Mouse (Mus musculus) embryonic facial prominence, embryonic 13.5 days (tissue): Measurements from ENCODE around the gene Morc4. TPM values are rescaled to one million over a fixed set of nuclear protein-coding genes. Genes with fewer than 3 reads are reported as not detected.

Experiments used
- ATAC-seq: fragments of 200-750 bp; cut with Nextera tagmentation; 2 replicates; pipeline ENCODE4 v1.8.0; 2017; ENCODE audit warnings: low read depth; ENCODE audit not compliant: insufficient number of reproducible peaks, insufficient read depth, low FRiP score, low TSS enrichment
- H3K27ac ChIP-seq: fragments of 300-500 bp; sonication (generic); 2 replicates; pipeline ENCODE4 v1.5.1; 2015; ENCODE audit warnings: moderate library complexity, mild to moderate bottlenecking, inconsistent platforms
- H3K27me3 ChIP-seq: fragments of 300-500 bp; sonication (generic); 2 replicates; pipeline ENCODE4 v1.6.1; 2015; ENCODE audit warnings: mild to moderate bottlenecking, inconsistent platforms
- H3K36me3 ChIP-seq: fragments of 300-500 bp; sonication (generic); 2 replicates; pipeline ENCODE4 v1.6.1; 2015; ENCODE audit warnings: mild to moderate bottlenecking, inconsistent platforms
- H3K4me1 ChIP-seq: fragments of 300-500 bp; sonication (generic); 2 replicates; pipeline ENCODE4 v1.6.1; 2015; ENCODE audit warnings: inconsistent platforms
- H3K4me2 ChIP-seq: fragments of 300-500 bp; sonication (generic); 2 replicates; pipeline ENCODE4 v1.6.1; 2015; ENCODE audit warnings: moderate library complexity, mild to moderate bottlenecking, inconsistent platforms
- H3K4me3 ChIP-seq: fragments of 300-500 bp; sonication (generic); 2 replicates; pipeline ENCODE4 v1.5.1; 2015; ENCODE audit warnings: mild to moderate bottlenecking, inconsistent platforms
- H3K9ac ChIP-seq: fragments of 300-500 bp; sonication (generic); 2 replicates; pipeline ENCODE4 v1.6.1; 2015; ENCODE audit warnings: mild to moderate bottlenecking, inconsistent platforms
- H3K9me3 ChIP-seq: fragments of 300-500 bp; sonication (generic); 2 replicates; pipeline ENCODE4 v1.6.1; 2016; ENCODE audit warnings: inconsistent platforms
- WGBS: fragments of 180-500 bp; shearing (Covaris S2); methylation state at CpG from one replicate; pipeline ENCODE4 v1.1.7; 2015; ENCODE audit warnings: mixed read lengths; 5-methylcytosine and 5-hydroxymethylcytosine counted together
- polyA plus RNA-seq: library from polyadenylated mRNA; unstranded; fragments of >200 nt; fragmentation: Nextera tagmentation; extraction: Ambion mirVana; gene quantifications from 2 replicates; pipeline ENCODE4 v1.2.1, GENCODE M21; 2015

Morc4 gene
- polyA plus RNA-seq, 1 experiment from 2014 or later, result 16.4 TPM

GRCm38 (mm10) chrX:139803028-139803427 is 68.4 kb downstream of the Morc4 start:
- no peaks in the 10 kb centered on the region for H3K36me3 ChIP-seq
- no peaks in the 10 kb centered on the region for H3K9me3 ChIP-seq
- no peak overlapping the region for H3K4me3 ChIP-seq
- H3K9ac ChIP-seq, result no peak overlapping the region
- no peak overlapping the region for H3K4me2 ChIP-seq
- no peaks in the 10 kb centered on the region for H3K4me1 ChIP-seq
- no peak overlapping the region for H3K27ac ChIP-seq
- WGBS, result 72% methylated on average over 2 of the region's 2 CpGs
- peaks cover 40% of the 10 kb centered on the region for H3K27me3 ChIP-seq
- ATAC-seq, result no peak

- H3K9me3 ChIP-seq, result no peaks in the 10 kb centered on the region
- 68% methylated on average over 8 of the region's 8 CpGs for WGBS
- no peak within 1 kb of the TSS for H3K9ac ChIP-seq
- ATAC-seq, result no peak
- H3K4me2 ChIP-seq, result no peak within 1 kb of the TSS
- no peaks in the 10 kb centered on the region for H3K36me3 ChIP-seq
- no peak within 1 kb of the TSS for H3K4me3 ChIP-seq
- H3K27me3 ChIP-seq, result peaks cover 40% of the 10 kb centered on the region
- H3K27ac ChIP-seq, result no peak within 1 kb of the TSS
- H3K4me1 ChIP-seq, result no peaks in the 10 kb centered on the region
These were observed 71.0 kb downstream of the Morc4 start, which contains the start of gene Cldn2 for GRCm38 (mm10) chrX:139800406-139800878. Gene Cldn2 (plus strand): TSS chrX:139800828.

GRCm38 (mm10) chrX:139799953-139800352 is 71.5 kb downstream of the Morc4 start:
- H3K4me2 ChIP-seq, result no peak overlapping the region
- H3K4me1 ChIP-seq, result no peaks in the 10 kb centered on the region
- H3K36me3 ChIP-seq, result no peaks in the 10 kb centered on the region
- no peaks in the 10 kb centered on the region for H3K9me3 ChIP-seq
- no peak for ATAC-seq
- WGBS, result 70% methylated on average over 3 of the region's 3 CpGs
- H3K27ac ChIP-seq, result no peak overlapping the region
- peaks cover 42% of the 10 kb centered on the region for H3K27me3 ChIP-seq
- no peak overlapping the region for H3K4me3 ChIP-seq
- H3K9ac ChIP-seq, result no peak overlapping the region

- no peak for ATAC-seq
- Histone ChIP-seq H3K27ac (no peak overlapping the region), H3K36me3 (no peaks in the 10 kb centered on the region), H3K4me1 (no peaks in the 10 kb centered on the region), H3K4me2 (no peak overlapping the region), H3K27me3 (peaks cover 37% of the 10 kb centered on the region), H3K9ac (no peak overlapping the region), H3K4me3 (no peak overlapping the region), H3K9me3 (no peaks in the 10 kb centered on the region)
- WGBS, result 72% methylated on average over 9 of the region's 9 CpGs
These were observed 73.6 kb downstream of the Morc4 start for GRCm38 (mm10) chrX:139797875-139798274.

- Histone ChIP-seq H3K9me3 (no peaks in the 10 kb centered on the region), H3K36me3 (no peaks in the 10 kb centered on the region), H3K4me3 (no peak overlapping the region), H3K27me3 (peaks cover 31% of the 10 kb centered on the region), H3K4me1 (no peaks in the 10 kb centered on the region), H3K9ac (no peak overlapping the region), H3K4me2 (no peak overlapping the region), H3K27ac (no peak overlapping the region)
- ATAC-seq, result no peak
- 67% methylated on average over 6 of the region's 6 CpGs for WGBS
These were observed 75.4 kb downstream of the Morc4 start for GRCm38 (mm10) chrX:139796037-139796436.

GRCm38 (mm10) chrX:139794072-139794845 is 77.2 kb downstream of the Morc4 start:
- ATAC-seq, result no peak
- no peaks in the 10 kb centered on the region for H3K9me3 ChIP-seq
- no peak overlapping the region for H3K4me3 ChIP-seq
- H3K27me3 ChIP-seq, result peaks cover 34% of the 10 kb centered on the region
- H3K36me3 ChIP-seq, result no peaks in the 10 kb centered on the region
- H3K4me1 ChIP-seq, result no peaks in the 10 kb centered on the region
- 84% methylated on average over 7 of the region's 7 CpGs for WGBS
- no peak overlapping the region for H3K4me2 ChIP-seq
- H3K27ac ChIP-seq, result no peak overlapping the region
- H3K9ac ChIP-seq, result no peak overlapping the region

GRCm38 (mm10) chrX:139785764-139786163 is 85.7 kb downstream of the Morc4 start:
- 48% methylated on average over 1 of the region's 1 CpGs for WGBS
- H3K27ac ChIP-seq, result no peak overlapping the region
- H3K36me3 ChIP-seq, result no peaks in the 10 kb centered on the region
- no peak overlapping the region for H3K9ac ChIP-seq
- H3K27me3 ChIP-seq, result peaks cover 50% of the 10 kb centered on the region
- H3K4me1 ChIP-seq, result no peaks in the 10 kb centered on the region
- ATAC-seq, result no peak
- H3K4me2 ChIP-seq, result no peak overlapping the region
- H3K9me3 ChIP-seq, result no peaks in the 10 kb centered on the region
- H3K4me3 ChIP-seq, result no peak overlapping the region

GRCm38 (mm10) chrX:139783045-139783422 is 88.4 kb downstream of the Morc4 start:
- 54% methylated on average over 3 of the region's 3 CpGs for WGBS
- Histone ChIP-seq H3K4me3 (no peak overlapping the region), H3K27ac (no peak overlapping the region), H3K4me1 (no peaks in the 10 kb centered on the region), H3K9me3 (no peaks in the 10 kb centered on the region), H3K36me3 (no peaks in the 10 kb centered on the region), H3K27me3 (peaks cover 53% of the 10 kb centered on the region), H3K9ac (no peak overlapping the region), H3K4me2 (no peak overlapping the region)
- no peak for ATAC-seq

- Histone ChIP-seq H3K36me3 (no peaks in the 10 kb centered on the region), H3K4me1 (no peaks in the 10 kb centered on the region), H3K27ac (no peak within 1 kb of the TSS), H3K4me2 (no peak within 1 kb of the TSS), H3K4me3 (no peak within 1 kb of the TSS), H3K9ac (no peak within 1 kb of the TSS), H3K27me3 (peaks cover 54% of the 10 kb centered on the region), H3K9me3 (no peaks in the 10 kb centered on the region)
- 45% methylated on average over 6 of the region's 6 CpGs for WGBS
- no peak for ATAC-seq
These were observed 89.0 kb downstream of the Morc4 start, which contains the start of gene Ripply1 for GRCm38 (mm10) chrX:139782278-139783044. Gene Ripply1 (minus strand): TSS chrX:139782353.

GRCm38 (mm10) chrX:139781563-139781962 is 89.9 kb downstream of the Morc4 start:
- Histone ChIP-seq H3K4me3 (no peak overlapping the region), H3K27me3 (peaks cover 59% of the 10 kb centered on the region), H3K27ac (no peak overlapping the region), H3K9me3 (no peaks in the 10 kb centered on the region), H3K4me2 (no peak overlapping the region), H3K36me3 (no peaks in the 10 kb centered on the region), H3K4me1 (no peaks in the 10 kb centered on the region), H3K9ac (no peak overlapping the region)
- ATAC-seq, result no peak
- WGBS, result 79% methylated on average over 4 of the region's 4 CpGs

GRCm38 (mm10) chrX:139780988-139781387 is 90.5 kb downstream of the Morc4 start:
- peaks cover 63% of the 10 kb centered on the region for H3K27me3 ChIP-seq
- no peak overlapping the region for H3K4me2 ChIP-seq
- WGBS, result 62% methylated on average over 3 of the region's 3 CpGs
- no peak for ATAC-seq
- no peaks in the 10 kb centered on the region for H3K9me3 ChIP-seq
- H3K36me3 ChIP-seq, result no peaks in the 10 kb centered on the region
- no peaks in the 10 kb centered on the region for H3K4me1 ChIP-seq
- H3K9ac ChIP-seq, result no peak overlapping the region
- no peak overlapping the region for H3K27ac ChIP-seq
- H3K4me3 ChIP-seq, result no peak overlapping the region

- H3K27me3 ChIP-seq, result peaks cover 63% of the 10 kb centered on the region
- no peaks in the 10 kb centered on the region for H3K4me1 ChIP-seq
- H3K9me3 ChIP-seq, result no peaks in the 10 kb centered on the region
- no peak overlapping the region for H3K4me3 ChIP-seq
- no peak overlapping the region for H3K27ac ChIP-seq
- 70% methylated on average over 5 of the region's 5 CpGs for WGBS
- no peak overlapping the region for H3K9ac ChIP-seq
- H3K36me3 ChIP-seq, result no peaks in the 10 kb centered on the region
- no peak overlapping the region for H3K4me2 ChIP-seq
- ATAC-seq, result no peak
These were observed 92.1 kb downstream of the Morc4 start for GRCm38 (mm10) chrX:139779401-139779800.
